Mouse (Mus musculus): ENCODE results near the gene Cts6. TPM values are rescaled to one million over a fixed set of nuclear protein-coding genes. Genes with fewer than 3 reads are reported as not detected.

Cts6 gene
- polyA plus RNA-seq (2017; shearing (Covaris generic)) = not detected

DNA sequence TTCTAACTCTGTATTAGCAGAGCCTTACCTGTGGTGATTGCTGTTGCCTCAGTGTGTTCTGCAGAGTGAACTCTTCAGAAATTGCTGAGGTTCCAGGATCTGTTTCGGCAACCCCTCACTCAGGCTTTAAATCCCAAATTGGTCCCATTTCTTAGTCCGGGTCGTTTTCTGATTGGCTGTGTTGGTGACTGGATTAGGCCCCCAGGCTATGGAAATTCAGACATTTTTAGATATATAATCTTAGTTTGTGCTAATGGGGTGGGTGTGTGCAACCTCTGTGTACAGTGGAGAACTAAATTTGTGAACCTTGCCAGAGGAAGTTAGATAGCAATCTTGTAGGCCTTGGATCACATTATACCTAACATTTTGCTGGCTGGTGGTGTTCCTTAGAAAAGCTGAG lies at the start of gene Cts6:
Gene Cts6 (minus strand): TSS at position 101 of the 400 bp plus-strand sequence.

GRCm38 (mm10) chr13:61164156-61164555 lies 39.1 kb downstream of the Cts6 start, which contains the start of gene Ctsr:
Gene Ctsr (minus strand): TSS chr13:61164256.

Other genes with a start within 250 kb of the Cts6 start
- gene Ctsj, start 197.5 kb downstream of the Cts6 start, polyA plus RNA-seq (2017; shearing (Covaris generic)) = not detected
- gene Ctsq, start 162.8 kb downstream of the Cts6 start, polyA plus RNA-seq (2017; shearing (Covaris generic)) = not detected
- gene Ctsr, start 39.2 kb downstream of the Cts6 start, polyA plus RNA-seq (2017; shearing (Covaris generic)) = not detected
- not detected for gene Cts8, start 51.9 kb upstream of the Cts6 start, polyA plus RNA-seq (2017; shearing (Covaris generic))
- gene Gm49398, start 85.4 kb upstream of the Cts6 start, polyA plus RNA-seq (2017; shearing (Covaris generic)) = not detected
- gene Cts7, start 154.8 kb upstream of the Cts6 start, polyA plus RNA-seq (2017; shearing (Covaris generic)) = 0.24 TPM

Data from effector memory CD4-positive, alpha-beta T cell, adult 7 months (primary cell).